Mouse (Mus musculus): ENCODE data around the gene Cacng1.

The Cacng1 gene

GRCm38 (mm10) chr11:107716332-107716938, at the start of gene Cacng1:
Gene Cacng1 (minus strand): TSS chr11:107716522.
- DNase-seq (ENCODE audit: low spot score) = no peak

GRCm38 (mm10) chr11:107762688-107763460, 46.6 kb upstream of the Cacng1 start:
- no peak for DNase-seq (ENCODE audit: low spot score)

- DNase-seq (ENCODE audit: low spot score) = no peak
Observed at GRCm38 (mm10) chr11:107761790-107762500, 45.6 kb upstream of the Cacng1 start.

- DNase-seq (ENCODE audit: low spot score) = no peak
Observed at GRCm38 (mm10) chr11:107760001-107760400, 43.7 kb upstream of the Cacng1 start.

GRCm38 (mm10) chr11:107759516-107759915, 43.2 kb upstream of the Cacng1 start:
- no peak for DNase-seq (ENCODE audit: low spot score)

- no peak for DNase-seq (ENCODE audit: low spot score)
Observed at GRCm38 (mm10) chr11:107749114-107749513, 32.8 kb upstream of the Cacng1 start.

- no peak for DNase-seq (ENCODE audit: low spot score)
Observed at GRCm38 (mm10) chr11:107748243-107749035, 32.1 kb upstream of the Cacng1 start.

- DNase-seq (ENCODE audit: low spot score) = no peak
Observed at GRCm38 (mm10) chr11:107743100-107743499, 26.8 kb upstream of the Cacng1 start.

- no peak for DNase-seq (ENCODE audit: low spot score)
Observed at GRCm38 (mm10) chr11:107738418-107739099, 22.2 kb upstream of the Cacng1 start.

GRCm38 (mm10) chr11:107737886-107738285, 21.6 kb upstream of the Cacng1 start:
- no peak for DNase-seq (ENCODE audit: low spot score)

- DNase-seq (ENCODE audit: low spot score) = no peak
Observed at GRCm38 (mm10) chr11:107734133-107734532, 17.8 kb upstream of the Cacng1 start.

- no peak for DNase-seq (ENCODE audit: low spot score)
Observed at GRCm38 (mm10) chr11:107731498-107731897, 15.2 kb upstream of the Cacng1 start.

- DNase-seq (ENCODE audit: low spot score) = no peak
Observed at GRCm38 (mm10) chr11:107730940-107731339, 14.6 kb upstream of the Cacng1 start.

- DNase-seq (ENCODE audit: low spot score) = no peak
Observed at GRCm38 (mm10) chr11:107729141-107729540, 12.8 kb upstream of the Cacng1 start.

GRCm38 (mm10) chr11:107728073-107728863, 11.9 kb upstream of the Cacng1 start:
- DNase-seq (ENCODE audit: low spot score) = no peak

GRCm38 (mm10) chr11:107724603-107725002, 8.3 kb upstream of the Cacng1 start:
- no peak for DNase-seq (ENCODE audit: low spot score)

- no peak for DNase-seq (ENCODE audit: low spot score)
Observed at GRCm38 (mm10) chr11:107721057-107721456, 4.7 kb upstream of the Cacng1 start.

GRCm38 (mm10) chr11:107720264-107721021, 4.1 kb upstream of the Cacng1 start:
- DNase-seq (ENCODE audit: low spot score) = no peak

- DNase-seq (ENCODE audit: low spot score) = no peak
Observed at GRCm38 (mm10) chr11:107714368-107714767, 2.0 kb downstream of the Cacng1 start.

GRCm38 (mm10) chr11:107710379-107710778, 5.9 kb downstream of the Cacng1 start:
- DNase-seq (ENCODE audit: low spot score) = no peak

Measured in ovary, adult 18-20 months (tissue).